14 mouse cellular contexts compared by ENCODE assay signal in the genomic region with DNA sequence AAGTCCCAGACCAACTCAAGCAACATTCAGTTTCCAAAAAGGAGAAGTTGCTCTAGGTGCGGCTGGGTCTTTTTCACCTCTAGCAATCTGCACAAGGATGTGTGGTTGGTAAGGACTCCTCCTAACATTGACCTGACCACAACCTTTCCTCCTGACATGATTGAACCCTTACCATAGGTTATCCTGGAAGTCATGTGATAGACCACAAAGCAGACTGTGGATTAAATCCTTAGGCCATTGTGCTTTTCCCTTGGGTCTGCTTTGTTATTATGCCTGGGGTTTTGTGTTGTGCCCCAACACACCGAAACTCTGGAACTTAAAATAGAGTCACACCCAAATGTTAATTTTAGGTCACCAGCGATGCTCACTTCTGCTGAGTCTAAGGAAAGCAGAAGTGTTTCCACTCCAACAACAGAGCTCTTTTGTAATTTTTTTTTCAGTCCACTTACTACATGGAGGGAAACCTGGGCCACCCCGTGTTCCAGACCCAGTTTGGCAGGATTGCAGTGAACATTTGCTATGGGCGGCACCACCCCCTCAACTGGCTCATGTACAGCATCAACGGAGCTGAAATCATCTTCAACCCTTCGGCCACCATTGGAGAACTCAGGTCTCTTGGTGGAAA. TPM values are rescaled to one million over a fixed set of nuclear protein-coding genes. Genes with fewer than 3 reads are reported as not detected.
DNase-seq lines count a peak whose midpoint lies in the region; ATAC-seq lines count a peak whose summit lies in the region.
"Had no signal": no experiment of that assay in that cellular context is flagged by ENCODE, and none has a peak within 500 bp of the region (broad histone marks: within the 10 kb centered on the region; RNA-seq: fewer than 3 reads in every experiment).

No protein-coding gene starts in this region.

- no peak for ATAC-seq in intestine, embryonic 14.5 days (replicated peaks; ENCODE audit: low FRiP score, low TSS enrichment, low read depth)
- ATAC-seq in megakaryocyte, adult 5-6 weeks (ENCODE audit: poor library complexity, severe bottlenecking): peak; percentile 83
- no peak for ATAC-seq in hindbrain, embryonic 14.5 days (ENCODE audit: low FRiP score)
- ATAC-seq: forebrain, postnatal 0 days; Patski had no signal

- no peak overlapping the region for H3K9ac ChIP-seq in intestine, embryonic 14.5 days (ENCODE audit: low read length)
- H3K9ac ChIP-seq in hindbrain, embryonic 14.5 days: no peak overlapping the region
- H3K9ac ChIP-seq: forebrain, postnatal 0 days; heart, embryonic 12.5 days; limb, embryonic 13.5 days had no signal

- H3K27ac ChIP-seq in intestine, embryonic 14.5 days (ENCODE audit: low read depth): no peak overlapping the region
- H3K27ac ChIP-seq in hindbrain, embryonic 14.5 days: no peak overlapping the region
- H3K27ac ChIP-seq: limb, embryonic 13.5 days had no signal

- WGBS in intestine, embryonic 14.5 days: 87% methylated on average over 7 of the region's 7 CpGs
- WGBS in hindbrain, embryonic 14.5 days: 90% methylated on average over 7 of the region's 7 CpGs

- H3K36me3 ChIP-seq in intestine, embryonic 14.5 days (ENCODE audit: control insufficient read depth, insufficient read depth, low read length): no peaks in the 10 kb centered on the region
- no peaks in the 10 kb centered on the region for H3K36me3 ChIP-seq in hindbrain, embryonic 14.5 days (replicated peaks; ENCODE audit: control insufficient read depth, insufficient read depth)
- H3K36me3 ChIP-seq: heart, embryonic 12.5 days; limb, embryonic 13.5 days had no signal

- H3K4me2 ChIP-seq in intestine, embryonic 14.5 days (ENCODE audit: low read length): 0 out of 2 replicates have a peak overlapping the region, but pooled peaks have one; percentile 18
- no peak overlapping the region for H3K4me2 ChIP-seq in hindbrain, embryonic 14.5 days (replicated peaks)
- H3K4me2 ChIP-seq: heart, embryonic 12.5 days; limb, embryonic 13.5 days had no signal

- peak; percentile 29 to 47 for DNase-seq in cerebellum, postnatal 10 days
- DNase-seq in cerebellum, adult 8-10 months: no peak
- DNase-seq in 416B (ENCODE audit: low read depth): peak; percentile 68
- DNase-seq in intestine, embryonic 14.5 days (ENCODE audit: low spot score): no peak
- no peak for DNase-seq in lung, adult 18-20 months
- DNase-seq in thymus, postnatal 0 days (ENCODE audit: low spot score): no peak
- DNase-seq in hindbrain, embryonic 14.5 days (ENCODE audit: low spot score): no peak
- DNase-seq: forebrain, postnatal 0 days had no signal

- H3K9me3 ChIP-seq in intestine, embryonic 14.5 days (ENCODE audit: control insufficient read depth, low read length): 0 out of 2 replicates have a peak, but pooled peaks cover 3% of the 10 kb centered on the region
- H3K9me3 ChIP-seq in hindbrain, embryonic 14.5 days (ENCODE audit: control insufficient read depth, low read length): 0 out of 2 replicates have a peak, but pooled peaks cover 5% of the 10 kb centered on the region

- H3K4me1 ChIP-seq in intestine, embryonic 14.5 days (replicated peaks; ENCODE audit: control insufficient read depth, insufficient read depth, low read length): no peaks in the 10 kb centered on the region
- H3K4me1 ChIP-seq in hindbrain, embryonic 14.5 days (replicated peaks; ENCODE audit: control insufficient read depth, insufficient read depth, low read length): no peaks in the 10 kb centered on the region
- H3K4me1 ChIP-seq: heart, embryonic 12.5 days; limb, embryonic 13.5 days had no signal

- no peaks in the 10 kb centered on the region for H3K27me3 ChIP-seq in intestine, embryonic 14.5 days (replicated peaks; ENCODE audit: control insufficient read depth, insufficient read depth, low read length)
- no peaks in the 10 kb centered on the region for H3K27me3 ChIP-seq in hindbrain, embryonic 14.5 days (ENCODE audit: control insufficient read depth, insufficient read depth, low read length)
- H3K27me3 ChIP-seq: heart, embryonic 12.5 days; limb, embryonic 13.5 days; Patski had no signal

- no peak overlapping the region for H3K4me3 ChIP-seq in intestine, embryonic 14.5 days (ENCODE audit: low read depth, low read length)
- no peak overlapping the region for H3K4me3 ChIP-seq in hindbrain, embryonic 14.5 days (replicated peaks; ENCODE audit: low read length)
- H3K4me3 ChIP-seq: heart, embryonic 12.5 days; limb, embryonic 13.5 days; megakaryocyte, embryonic 14.5 days had no signal

RNA-seq across cellular contexts. Expression of a gene that starts 28.7 kb away (rescaled TPM):
- 0.13 and 0.38 TPM in 2 replicates for polyA plus RNA-seq in intestine, embryonic 14.5 days (2014; fragmentation: Nextera tagmentation; extraction: Ambion mirVana)
- 14.7 and 18.1 TPM in 2 replicates for total RNA-seq in megakaryocyte, adult 5-6 weeks (2015)
- 31.7 and 33.3 TPM in 2 replicates for total RNA-seq in megakaryocyte, adult 5-6 weeks (2017)
- polyA plus RNA-seq in thymus, postnatal 0 days (2015; fragmentation: Nextera tagmentation; extraction: Ambion mirVana): 0.42 and 0.55 TPM in 2 replicates
- 0.55 and 0.97 TPM in 2 replicates for polyA plus RNA-seq in hindbrain, embryonic 14.5 days (2014; fragmentation: Nextera tagmentation; extraction: Ambion mirVana)
- polyA plus RNA-seq: neural tube, embryonic 11.5 days; Patski had no signal

Comparison
In these comparisons a context has a peak if more than half of its experiments do, and no peak if none do; other contexts are left out.
1. DNase-seq: peak in cerebellum, postnatal 10 days (2 of 2) and 416B (single experiment); none in cerebellum, adult 8-10 months (single experiment), intestine, embryonic 14.5 days (single experiment), lung, adult 18-20 months (0 of 2), thymus, postnatal 0 days (single experiment) and hindbrain, embryonic 14.5 days (single experiment).